20 mouse cellular contexts compared by ENCODE assay signal in genomic region chr15:13057302-13057701, GRCm38 (mm10).
DNase-seq lines count a peak whose midpoint lies in the region; ATAC-seq lines count a peak whose summit lies in the region.
"Had no signal": no experiment of that assay in that cellular context is flagged by ENCODE, and none has a peak within 500 bp of the region (broad histone marks: within the 10 kb centered on the region; RNA-seq: fewer than 3 reads in every experiment).

No protein-coding gene starts in this region.

- no peaks in the 10 kb centered on the region for H3K9me3 ChIP-seq in forebrain, embryonic 16.5 days (ENCODE audit: control insufficient read depth, low read length)
- no peaks in the 10 kb centered on the region for H3K9me3 ChIP-seq in forebrain, embryonic 10.5 days
- no peaks in the 10 kb centered on the region for H3K9me3 ChIP-seq in hindbrain, embryonic 16.5 days (ENCODE audit: control insufficient read depth, low read length)
- no peaks in the 10 kb centered on the region for H3K9me3 ChIP-seq in hindbrain, embryonic 12.5 days (replicated peaks)
- H3K9me3 ChIP-seq in midbrain, embryonic 14.5 days (ENCODE audit: control insufficient read depth, low read length) = no peaks in the 10 kb centered on the region
- H3K9me3 ChIP-seq in midbrain, embryonic 13.5 days = no peaks in the 10 kb centered on the region
- H3K9me3 ChIP-seq: forebrain, embryonic 12.5 days; intestine, embryonic 15.5 days had no signal

- peak; percentile 6; the same call in 1 of the 2 replicates for ATAC-seq in forebrain, embryonic 16.5 days
- 0 out of 2 replicates have a peak, but pooled peaks have one; percentile 40 for ATAC-seq in hindbrain, embryonic 16.5 days
- no peak for ATAC-seq in hindbrain, embryonic 12.5 days (ENCODE audit: low FRiP score)
- ATAC-seq in midbrain, embryonic 14.5 days (ENCODE audit: low FRiP score, low TSS enrichment) = 0 out of 2 replicates have a peak, but pooled peaks have one; percentile 24
- ATAC-seq in midbrain, embryonic 13.5 days = no peak
- ATAC-seq: CD4-positive, CD25-positive, alpha-beta regulatory T cell, adult 4 months; forebrain, postnatal 0 days; intestine, embryonic 15.5 days had no signal

- no peak overlapping the region for H3K4me3 ChIP-seq in forebrain, embryonic 16.5 days (replicated peaks; ENCODE audit: low read length)
- H3K4me3 ChIP-seq in forebrain, embryonic 10.5 days = no peak overlapping the region
- H3K4me3 ChIP-seq in hindbrain, embryonic 16.5 days (ENCODE audit: low read length) = no peak overlapping the region
- no peak overlapping the region for H3K4me3 ChIP-seq in hindbrain, embryonic 12.5 days
- no peak overlapping the region for H3K4me3 ChIP-seq in midbrain, embryonic 14.5 days (replicated peaks; ENCODE audit: low read depth, low read length)
- H3K4me3 ChIP-seq in midbrain, embryonic 13.5 days (replicated peaks) = no peak overlapping the region
- H3K4me3 ChIP-seq: forebrain, embryonic 12.5 days; gastrocnemius, adult 2 months; intestine, embryonic 15.5 days had no signal

- H3K36me3 ChIP-seq in forebrain, embryonic 16.5 days (ENCODE audit: control insufficient read depth, insufficient read depth) = no peaks in the 10 kb centered on the region
- peaks cover 66% of the 10 kb centered on the region for H3K36me3 ChIP-seq in forebrain, embryonic 10.5 days (replicated peaks)
- H3K36me3 ChIP-seq in hindbrain, embryonic 16.5 days (ENCODE audit: control insufficient read depth, insufficient read depth, low read length) = no peaks in the 10 kb centered on the region
- H3K36me3 ChIP-seq in hindbrain, embryonic 12.5 days = no peaks in the 10 kb centered on the region
- peaks cover 3% of the 10 kb centered on the region; the same call in 1 of the 2 replicates for H3K36me3 ChIP-seq in midbrain, embryonic 14.5 days (ENCODE audit: control insufficient read depth, insufficient read depth, low read length)
- H3K36me3 ChIP-seq in midbrain, embryonic 13.5 days = no peaks in the 10 kb centered on the region
- H3K36me3 ChIP-seq: intestine, embryonic 15.5 days had no signal

- H3K9ac ChIP-seq in forebrain, embryonic 16.5 days (replicated peaks; ENCODE audit: low read depth, low read length) = no peak overlapping the region
- H3K9ac ChIP-seq in hindbrain, embryonic 16.5 days (ENCODE audit: low read depth, low read length) = no peak overlapping the region
- no peak overlapping the region for H3K9ac ChIP-seq in hindbrain, embryonic 12.5 days
- H3K9ac ChIP-seq in midbrain, embryonic 14.5 days (replicated peaks; ENCODE audit: low read length) = no peak overlapping the region
- no peak overlapping the region for H3K9ac ChIP-seq in midbrain, embryonic 13.5 days (replicated peaks)
- H3K9ac ChIP-seq: forebrain, embryonic 12.5 days; forebrain, postnatal 0 days; intestine, embryonic 15.5 days had no signal

- H3K4me1 ChIP-seq in forebrain, embryonic 16.5 days (replicated peaks; ENCODE audit: control insufficient read depth, insufficient read depth, low read length) = no peaks in the 10 kb centered on the region
- H3K4me1 ChIP-seq in forebrain, embryonic 10.5 days = no peaks in the 10 kb centered on the region
- H3K4me1 ChIP-seq in hindbrain, embryonic 16.5 days (ENCODE audit: control insufficient read depth, insufficient read depth, low read depth, low read length) = no peaks in the 10 kb centered on the region
- H3K4me1 ChIP-seq in hindbrain, embryonic 12.5 days = no peaks in the 10 kb centered on the region
- H3K4me1 ChIP-seq in midbrain, embryonic 14.5 days (ENCODE audit: control insufficient read depth, insufficient read depth, low read length) = no peaks in the 10 kb centered on the region
- H3K4me1 ChIP-seq in midbrain, embryonic 13.5 days (replicated peaks) = 0 out of 2 replicates have a peak, but pooled peaks cover 5% of the 10 kb centered on the region
- H3K4me1 ChIP-seq: forebrain, embryonic 12.5 days; intestine, embryonic 15.5 days had no signal

- no peak for DNase-seq in forebrain, embryonic 10.5 days (ENCODE audit: extremely low spot score, low spot score)
- no peak for DNase-seq in midbrain, embryonic 14.5 days
- DNase-seq: adrenal gland, adult 2 months; adrenal gland, postnatal 14 days; cerebellum, adult 11 months; cerebellum, adult 2 months; cerebellum, adult 9-11 months; forebrain, postnatal 0 days; gastrocnemius, adult 2 months; gastrocnemius, postnatal 14 days; heart, adult 11 months; kidney, adult 11 months had no signal

- WGBS in forebrain, embryonic 16.5 days = 78% methylated on average over 10 of the region's 10 CpGs
- 93% methylated on average over 10 of the region's 10 CpGs for WGBS in forebrain, embryonic 10.5 days
- WGBS in hindbrain, embryonic 16.5 days = 72% methylated on average over 10 of the region's 10 CpGs
- 88% methylated on average over 10 of the region's 10 CpGs for WGBS in hindbrain, embryonic 12.5 days
- WGBS in midbrain, embryonic 14.5 days = 52% methylated on average over 10 of the region's 10 CpGs
- 72% methylated on average over 10 of the region's 10 CpGs for WGBS in midbrain, embryonic 13.5 days

- H3K4me2 ChIP-seq in forebrain, embryonic 16.5 days (ENCODE audit: low read length) = no peak overlapping the region
- no peak overlapping the region for H3K4me2 ChIP-seq in hindbrain, embryonic 16.5 days (ENCODE audit: low read length)
- no peak overlapping the region for H3K4me2 ChIP-seq in hindbrain, embryonic 12.5 days (replicated peaks)
- H3K4me2 ChIP-seq in midbrain, embryonic 14.5 days (ENCODE audit: low read length) = no peak overlapping the region
- H3K4me2 ChIP-seq in midbrain, embryonic 13.5 days (replicated peaks) = no peak overlapping the region
- H3K4me2 ChIP-seq: forebrain, embryonic 12.5 days; heart, embryonic 11.5 days; intestine, embryonic 15.5 days had no signal

- no peaks in the 10 kb centered on the region for H3K27me3 ChIP-seq in forebrain, embryonic 16.5 days (replicated peaks; ENCODE audit: control insufficient read depth, insufficient read depth, low read length)
- no peaks in the 10 kb centered on the region for H3K27me3 ChIP-seq in forebrain, embryonic 10.5 days (ENCODE audit: poor library complexity, severe bottlenecking)
- no peaks in the 10 kb centered on the region for H3K27me3 ChIP-seq in hindbrain, embryonic 16.5 days (replicated peaks; ENCODE audit: control insufficient read depth, insufficient read depth, low read length)
- H3K27me3 ChIP-seq in hindbrain, embryonic 12.5 days = no peaks in the 10 kb centered on the region
- no peaks in the 10 kb centered on the region for H3K27me3 ChIP-seq in midbrain, embryonic 14.5 days (ENCODE audit: control insufficient read depth, insufficient read depth, low read length)
- no peaks in the 10 kb centered on the region for H3K27me3 ChIP-seq in midbrain, embryonic 13.5 days
- H3K27me3 ChIP-seq: forebrain, embryonic 12.5 days; intestine, embryonic 15.5 days had no signal

- H3K27ac ChIP-seq in forebrain, embryonic 16.5 days (ENCODE audit: low read length) = no peak overlapping the region
- no peak overlapping the region for H3K27ac ChIP-seq in forebrain, embryonic 10.5 days
- no peak overlapping the region for H3K27ac ChIP-seq in hindbrain, embryonic 16.5 days (ENCODE audit: low read depth, low read length)
- H3K27ac ChIP-seq in hindbrain, embryonic 12.5 days = no peak overlapping the region
- no peak overlapping the region for H3K27ac ChIP-seq in midbrain, embryonic 14.5 days (replicated peaks; ENCODE audit: low read depth, low read length)
- no peak overlapping the region for H3K27ac ChIP-seq in midbrain, embryonic 13.5 days
- H3K27ac ChIP-seq: forebrain, embryonic 12.5 days; gastrocnemius, adult 2 months; intestine, embryonic 15.5 days had no signal

Comparison
In these comparisons a context has a peak if more than half of its experiments do, and no peak if none do; other contexts are left out.
1. ATAC-seq: peak in forebrain, embryonic 16.5 days (single experiment), hindbrain, embryonic 16.5 days (single experiment) and midbrain, embryonic 14.5 days (single experiment); none in hindbrain, embryonic 12.5 days (single experiment) and midbrain, embryonic 13.5 days (single experiment).